Mouse (Mus musculus) stomach, postnatal 0 days (tissue): ENCODE data around the gene Cyb561d1. TPM values are rescaled to one million over a fixed set of nuclear protein-coding genes. Genes with fewer than 3 reads are reported as not detected.

Experiments
- ATAC-seq: fragments of 200-750 bp; cut with Nextera tagmentation; 2 replicates; pipeline ENCODE4 v1.8.0; 2017; ENCODE audit not compliant: low FRiP score, low TSS enrichment
- DNase-seq: peaks from one replicate; pipeline ENCODE4 v3.0.0-alpha.2; 2016; ENCODE audit warnings: low spot score
- H3K27ac ChIP-seq: fragments of 300-500 bp; sonication (generic); replicated peaks from 2 replicates; pipeline ENCODE4 v1.5.1; 2014; ENCODE audit warnings: mild to moderate bottlenecking, control low read depth
- H3K27me3 ChIP-seq: fragments of 300-500 bp; sonication (generic); 2 replicates; pipeline ENCODE4 v1.6.1; 2014; ENCODE audit warnings: low read length; ENCODE audit not compliant: control insufficient read depth, insufficient read depth
- H3K36me3 ChIP-seq: fragments of 300-500 bp; sonication (generic); 2 replicates; pipeline ENCODE4 v1.6.1; 2014; ENCODE audit warnings: low read length, mixed read lengths; ENCODE audit not compliant: control insufficient read depth, insufficient read depth
- H3K4me1 ChIP-seq: fragments of 300-500 bp; sonication (generic); replicated peaks from 2 replicates; pipeline ENCODE4 v1.6.1; 2014; ENCODE audit warnings: antibody characterized with exemption; ENCODE audit not compliant: control insufficient read depth, insufficient read depth
- H3K4me2 ChIP-seq: fragments of 300-500 bp; sonication (generic); replicated peaks from 2 replicates; pipeline ENCODE4 v1.6.1; 2014; ENCODE audit warnings: low read depth, mild to moderate bottlenecking, control low read depth, moderate library complexity
- H3K4me3 ChIP-seq: fragments of 300-500 bp; sonication (generic); 2 replicates; pipeline ENCODE4 v1.5.1; 2014; ENCODE audit warnings: low read depth, low read length, control low read depth
- H3K9ac ChIP-seq: fragments of 300-500 bp; sonication (generic); 2 replicates; pipeline ENCODE4 v1.6.1; 2014; ENCODE audit warnings: mild to moderate bottlenecking, low read length, control low read depth, mixed read lengths
- H3K9me3 ChIP-seq: fragments of 300-500 bp; sonication (generic); 2 replicates; pipeline ENCODE4 v1.6.1; 2016; ENCODE audit warnings: low read length; ENCODE audit not compliant: control insufficient read depth
- CTCF ChIP-seq: IDR thresholded peaks from 2 replicates; pipeline ENCODE4 v1.5.1; 2016; ENCODE audit warnings: antibody characterized with exemption, low read depth, mild to moderate bottlenecking, moderate library complexity
- EP300 ChIP-seq: optimal IDR thresholded peaks from 2 replicates; pipeline ENCODE3; 2016; ENCODE audit warnings: antibody characterized with exemption
- WGBS: fragments of 180-500 bp; shearing (Covaris S2); extraction: QIAGEN DNeasy Blood & Tissue Kit; methylation state at CpG from one replicate; pipeline ENCODE4 v1.1.7; 2014; 5-methylcytosine and 5-hydroxymethylcytosine counted together
- polyA plus RNA-seq: library from polyadenylated mRNA; unstranded; fragments of >200 nt; fragmentation: Nextera tagmentation; extraction: Ambion mirVana; gene quantifications from 2 replicates; pipeline ENCODE4 v1.2.1, GENCODE M21; 2015

Gene Cyb561d1
- polyA plus RNA-seq, 1 experiment from 2014 or later = 5.5 TPM

GRCm38 (mm10) chr3:108152290-108152689 lies 48.7 kb downstream of the Cyb561d1 start:
- no peak overlapping the region for H3K9ac ChIP-seq
- H3K27ac ChIP-seq = no peak overlapping the region
- ATAC-seq (no peak), DNase-seq (no peak)
- H3K36me3 ChIP-seq = no peaks in the 10 kb centered on the region
- TF ChIP-seq EP300 = no peak
- no peak for TF ChIP-seq CTCF
- no peaks in the 10 kb centered on the region for H3K9me3 ChIP-seq
- H3K4me3 ChIP-seq = no peak overlapping the region
- no peaks in the 10 kb centered on the region for H3K4me1 ChIP-seq
- H3K4me2 ChIP-seq = no peak overlapping the region
- no peaks in the 10 kb centered on the region for H3K27me3 ChIP-seq
- WGBS = 82% methylated on average over 3 of the region's 3 CpGs

- H3K9me3 ChIP-seq = no peaks in the 10 kb centered on the region
- H3K27ac ChIP-seq = no peak overlapping the region
- no peaks in the 10 kb centered on the region; the same call in 1 of the 2 replicates for H3K4me1 ChIP-seq
- no peak overlapping the region for H3K4me3 ChIP-seq
- no peaks in the 10 kb centered on the region for H3K27me3 ChIP-seq
- no peaks in the 10 kb centered on the region for H3K36me3 ChIP-seq
- H3K4me2 ChIP-seq = no peak overlapping the region
- 61% methylated on average over 11 of the region's 11 CpGs for WGBS
- TF ChIP-seq EP300 = no peak
- TF ChIP-seq CTCF = peak; percentile 98
- H3K9ac ChIP-seq = no peak overlapping the region
- DNase-seq (peak; percentile 92), ATAC-seq (peak; percentile 73)
These were observed 53.4 kb downstream of the Cyb561d1 start for GRCm38 (mm10) chr3:108147386-108148235.

DNA sequence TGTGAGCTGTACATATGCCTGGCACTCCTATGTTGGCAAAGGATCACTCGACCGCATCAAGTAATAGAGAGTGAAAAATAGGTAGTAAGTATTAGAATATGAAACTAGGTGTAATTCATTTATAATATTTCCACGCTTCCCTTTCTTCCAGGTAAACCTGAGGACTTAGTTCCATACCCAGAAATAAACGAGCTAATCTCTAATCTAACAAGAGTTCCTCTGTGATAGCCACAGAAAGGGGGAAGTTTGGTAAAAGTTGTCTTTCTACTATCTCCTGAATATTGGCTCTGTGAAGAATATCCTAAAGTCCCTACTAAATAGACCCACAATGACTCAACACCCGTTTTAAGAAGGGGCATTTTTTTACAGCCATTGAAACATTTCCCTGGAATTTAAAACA lies 54.3 kb downstream of the Cyb561d1 start:
- Histone ChIP-seq H3K4me2 (peak overlapping the region; percentile 76), H3K9ac (peak overlapping the region; percentile 95; the same call in 1 of the 2 replicates), H3K27me3 (no peaks in the 10 kb centered on the region), H3K9me3 (no peaks in the 10 kb centered on the region), H3K27ac (no peak overlapping the region), H3K4me3 (peak overlapping the region; percentile 98), H3K36me3 (no peaks in the 10 kb centered on the region), H3K4me1 (no peaks in the 10 kb centered on the region; the same call in 1 of the 2 replicates)
- no peak for ATAC-seq
- WGBS = 47% methylated on average over 5 of the region's 5 CpGs
- TF ChIP-seq EP300 = no peak
- TF ChIP-seq CTCF = no peak
- DNase-seq = no peak

Other genes starting within 250 kb of the Cyb561d1 start
- gene Gstm3, start 231.9 kb downstream of the Cyb561d1 start, polyA plus RNA-seq = 53.8 and 54.0 TPM in 2 replicates
- gene Gstm2, start 214.8 kb downstream of the Cyb561d1 start, polyA plus RNA-seq = 189 and 195 TPM in 2 replicates
- gene Gstm1, start 183.2 kb downstream of the Cyb561d1 start, polyA plus RNA-seq = 892 and 954 TPM in 2 replicates
- gene Gstm4, start 156.3 kb downstream of the Cyb561d1 start, polyA plus RNA-seq = 19.4 and 19.6 TPM in 2 replicates
- 20.2 and 20.7 TPM in 2 replicates for gene Ampd2, start 114.6 kb downstream of the Cyb561d1 start, polyA plus RNA-seq
- 0.59 and 0.71 TPM in 2 replicates for gene Gnat2, start 108.4 kb downstream of the Cyb561d1 start, polyA plus RNA-seq
- 107 and 112 TPM in 2 replicates for gene Gnai3, start 55.1 kb downstream of the Cyb561d1 start, polyA plus RNA-seq
- 0.11 TPM in 2 replicates for gene Gpr61, start 46.3 kb downstream of the Cyb561d1 start, polyA plus RNA-seq
- 3.0 and 3.5 TPM in 2 replicates for gene Amigo1, start 14.9 kb downstream of the Cyb561d1 start, polyA plus RNA-seq
- 4.3 and 4.8 TPM in 2 replicates for gene Atxn7l2, start 9.7 kb upstream of the Cyb561d1 start, polyA plus RNA-seq
- gene Sypl2, start 25.4 kb upstream of the Cyb561d1 start, polyA plus RNA-seq = 0.04 and 0.05 TPM in 2 replicates
- 159 and 166 TPM in 2 replicates for gene Psma5, start 55.7 kb upstream of the Cyb561d1 start, polyA plus RNA-seq
- gene Sort1, start 82.9 kb upstream of the Cyb561d1 start, polyA plus RNA-seq = 7.6 and 9.2 TPM in 2 replicates
- gene Mybphl, start 163.7 kb upstream of the Cyb561d1 start, polyA plus RNA-seq = not detected in 2 replicates
- gene Psrc1, start 182.6 kb upstream of the Cyb561d1 start, polyA plus RNA-seq = 7.7 and 8.3 TPM in 2 replicates
- gene Celsr2, start 214.3 kb upstream of the Cyb561d1 start, polyA plus RNA-seq = 7.5 and 9.7 TPM in 2 replicates
- 99.5 and 102 TPM in 2 replicates for gene Sars, start 244.0 kb upstream of the Cyb561d1 start, polyA plus RNA-seq